Mouse (Mus musculus): Measurements from ENCODE around the gene Icam5. TPM values are rescaled to one million over a fixed set of nuclear protein-coding genes. Genes with fewer than 3 reads are reported as not detected.

Gene Icam5
- polyA plus RNA-seq, 1 experiment: 0.11 TPM

DNA sequence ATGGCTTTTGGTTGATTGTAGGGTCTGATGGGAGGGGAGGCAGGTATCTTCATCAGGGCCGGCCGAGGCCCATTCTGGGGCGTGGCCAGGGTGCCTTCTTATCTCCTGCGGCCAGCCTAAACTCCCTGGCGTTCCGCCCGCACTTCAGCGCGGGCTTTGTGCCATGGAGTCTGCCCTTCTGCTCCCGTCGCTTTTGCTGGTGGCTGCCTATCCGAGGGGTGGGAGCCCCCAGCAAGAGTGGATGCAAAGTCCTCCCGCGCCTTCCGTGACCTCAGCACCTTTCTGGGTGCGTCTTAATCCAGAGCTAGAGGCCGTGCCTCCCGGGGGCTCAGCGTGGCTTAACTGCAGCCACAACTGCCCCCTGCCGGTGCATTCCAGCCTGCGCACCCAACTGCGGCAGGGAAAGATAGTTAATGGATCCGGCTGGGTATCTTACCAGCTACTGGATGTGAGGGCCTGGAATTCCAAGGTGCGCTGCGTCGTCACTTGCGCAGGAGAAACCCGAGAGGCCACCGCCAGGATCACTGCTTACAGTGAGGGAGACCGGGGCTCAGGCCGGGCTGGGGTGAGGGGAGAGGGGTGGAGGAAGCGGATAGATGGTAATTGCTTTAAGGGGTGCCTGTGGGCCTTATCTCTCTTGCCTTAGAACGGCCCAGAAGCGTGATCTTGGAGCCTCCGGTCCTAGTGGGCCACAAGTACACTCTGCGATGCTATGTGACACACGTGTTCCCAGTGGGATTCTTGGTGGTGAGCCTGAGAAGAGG, 2.4 kb upstream of the Icam5 start, which contains the start of gene Icam4:
Icam4 (plus strand) TSS at position 83 of the 764 bp plus-strand sequence.
- Histone ChIP-seq H3K27me3 (ENCODE audit: control insufficient read depth, insufficient read depth, low read length) (peaks cover 13% of the 10 kb centered on the region), H3K4me3 (ENCODE audit: low read depth, low read length) (peak within 1 kb of the TSS; percentile 58), H3K27ac (ENCODE audit: insufficient read depth, low read depth, low read length) (no peak within 1 kb of the TSS), H3K36me3 (ENCODE audit: control insufficient read depth, insufficient read depth, low read length) (no peaks in the 10 kb centered on the region), H3K4me1 (ENCODE audit: control insufficient read depth, insufficient read depth, insufficient read length, low read length) (peaks cover 27% of the 10 kb centered on the region)
- TF ChIP-seq POLR2A (IDR thresholded peaks at IDR 0.05; ENCODE audit: low read depth, low read length): no peak
- peak; percentile 74 for TF ChIP-seq CTCF (IDR thresholded peaks at IDR 0.05; ENCODE audit: extremely low read depth, insufficient read length, insufficient replicate concordance, low read depth, low read length)
- 2% methylated on average over 37 of the region's 37 CpGs for WGBS

DNA sequence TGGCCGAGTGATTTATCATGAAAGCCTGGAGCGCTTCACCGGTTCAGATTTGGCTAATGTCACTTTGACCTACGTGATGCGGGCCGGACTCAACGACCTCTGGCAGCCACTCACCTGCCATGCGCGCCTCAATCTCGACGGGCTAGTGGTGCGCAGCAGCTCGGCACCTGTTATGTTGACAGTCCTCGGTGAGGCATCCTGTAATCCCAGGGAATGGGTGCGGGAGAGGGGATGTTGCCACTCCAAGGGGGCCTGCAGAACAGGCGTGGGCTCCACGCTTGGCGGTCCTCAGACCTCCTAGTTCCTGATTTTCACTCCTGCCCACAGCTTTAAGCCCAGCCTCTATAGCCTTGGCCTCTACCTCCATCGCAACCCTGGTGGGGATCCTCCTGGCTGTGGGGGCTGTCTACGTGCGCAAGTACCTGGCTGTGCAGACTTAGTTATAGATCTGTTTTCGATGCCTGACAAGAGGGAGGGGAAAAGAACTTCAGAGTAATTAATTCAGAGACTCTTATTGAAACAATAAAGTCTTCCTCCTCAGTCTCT, 1.7 kb upstream of the Icam5 start:
- WGBS: 18% methylated on average over 22 of the region's 22 CpGs
- Histone ChIP-seq H3K4me3 (ENCODE audit: low read depth, low read length) (peak overlapping the region; percentile 58), H3K4me1 (ENCODE audit: control insufficient read depth, insufficient read depth, insufficient read length, low read length) (peaks cover 27% of the 10 kb centered on the region), H3K27ac (ENCODE audit: insufficient read depth, low read depth, low read length) (no peak overlapping the region), H3K36me3 (ENCODE audit: control insufficient read depth, insufficient read depth, low read length) (no peaks in the 10 kb centered on the region), H3K27me3 (ENCODE audit: control insufficient read depth, insufficient read depth, low read length) (peaks cover 20% of the 10 kb centered on the region)
- TF ChIP-seq POLR2A (IDR thresholded peaks at IDR 0.05; ENCODE audit: low read depth, low read length) (no peak), CTCF (IDR thresholded peaks at IDR 0.05; ENCODE audit: extremely low read depth, insufficient read length, insufficient replicate concordance, low read depth, low read length) (no peak)

DNA sequence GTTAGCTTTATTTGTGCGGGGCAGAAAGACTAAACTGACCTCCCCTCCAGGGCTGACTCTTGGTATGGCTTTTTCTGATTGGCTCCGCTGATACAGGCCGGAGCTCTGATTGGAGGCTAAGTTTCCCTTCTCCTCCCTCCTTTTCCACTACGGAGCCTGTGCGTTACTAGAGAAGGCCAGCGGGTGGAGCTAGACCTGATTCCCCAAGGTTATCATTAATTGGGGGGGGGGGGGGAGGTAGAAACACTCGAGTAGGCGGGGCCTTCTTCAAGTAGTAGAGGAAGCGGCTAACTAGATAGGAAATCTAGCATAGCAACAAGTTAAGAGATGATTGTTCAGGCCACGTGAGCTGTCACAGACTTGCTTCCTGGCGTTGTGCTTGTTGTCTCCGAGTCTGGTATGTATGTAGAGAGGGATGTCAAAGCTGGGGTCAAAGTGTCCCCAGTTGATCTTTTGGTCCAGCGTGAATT, 1.1 kb upstream of the Icam5 start:
- WGBS: under 1% methylated on average over 13 of the region's 13 CpGs
- Histone ChIP-seq H3K27ac (ENCODE audit: insufficient read depth, low read depth, low read length) (peak overlapping the region; percentile 77), H3K27me3 (ENCODE audit: control insufficient read depth, insufficient read depth, low read length) (peaks cover 27% of the 10 kb centered on the region), H3K36me3 (ENCODE audit: control insufficient read depth, insufficient read depth, low read length) (no peaks in the 10 kb centered on the region), H3K4me1 (ENCODE audit: control insufficient read depth, insufficient read depth, insufficient read length, low read length) (peaks cover 27% of the 10 kb centered on the region), H3K4me3 (ENCODE audit: low read depth, low read length) (peak overlapping the region; percentile 64)
- TF ChIP-seq CTCF (IDR thresholded peaks at IDR 0.05; ENCODE audit: extremely low read depth, insufficient read length, insufficient replicate concordance, low read depth, low read length): peak; percentile 70; the same call in 1 of the 2 replicates
- TF ChIP-seq POLR2A (IDR thresholded peaks at IDR 0.05; ENCODE audit: low read depth, low read length): no peak

DNA sequence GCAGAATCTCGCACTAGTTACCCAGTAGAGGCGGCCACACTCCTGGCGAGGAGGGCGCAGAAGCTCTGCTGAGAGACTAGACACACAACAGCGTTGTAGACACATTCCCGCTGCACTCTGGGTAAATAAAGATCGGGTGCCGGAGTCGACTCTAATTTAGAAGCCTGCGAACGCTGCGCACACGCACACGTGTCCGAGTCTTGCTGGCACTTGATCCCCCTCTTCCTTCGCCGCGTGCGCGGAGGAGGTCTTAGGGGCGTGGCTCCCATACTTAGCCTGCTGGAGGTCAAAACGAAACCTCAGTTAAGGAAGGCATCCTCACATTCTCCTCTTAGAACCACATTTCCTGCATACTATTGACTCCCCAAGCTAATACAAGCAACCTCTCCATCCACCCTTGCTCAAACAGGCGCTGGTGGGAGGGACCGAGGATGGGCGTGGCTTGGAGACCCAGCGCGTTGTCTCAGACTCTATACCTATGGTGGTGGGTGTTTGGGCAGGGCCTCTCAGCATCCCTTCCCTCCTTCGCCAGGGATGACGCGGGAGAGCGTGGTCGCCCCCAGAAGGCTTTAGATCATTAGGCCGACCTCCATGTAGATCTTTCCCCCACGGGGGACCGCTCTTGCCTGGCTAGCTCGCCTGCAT, 500 bp upstream of the Icam5 start:
- TF ChIP-seq POLR2A (IDR thresholded peaks at IDR 0.05; ENCODE audit: low read depth, low read length): no peak
- no peak for TF ChIP-seq CTCF (IDR thresholded peaks at IDR 0.05; ENCODE audit: extremely low read depth, insufficient read length, insufficient replicate concordance, low read depth, low read length)
- peaks cover 32% of the 10 kb centered on the region for H3K27me3 ChIP-seq (ENCODE audit: control insufficient read depth, insufficient read depth, low read length)

DNA sequence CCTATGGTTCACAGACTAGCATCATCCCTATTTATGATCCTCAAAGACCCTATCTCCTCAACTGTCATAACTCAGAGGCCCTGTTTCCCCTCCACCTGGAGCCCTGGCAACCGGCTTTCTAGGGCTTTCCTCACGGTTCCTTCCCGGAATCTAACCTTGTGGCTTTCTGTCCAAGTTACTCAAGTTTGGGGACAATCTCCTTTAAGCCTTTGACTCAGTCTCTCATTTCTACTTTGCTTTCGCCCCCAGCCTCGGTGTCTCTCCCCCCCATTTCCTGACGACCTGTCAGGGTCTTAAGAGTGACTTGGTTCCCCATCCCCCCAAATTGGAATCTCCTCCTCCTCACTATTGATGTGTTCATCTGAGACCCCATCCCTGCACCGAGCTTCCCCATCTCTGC, 618 bp downstream of the Icam5 start:
- Histone ChIP-seq H3K27ac (ENCODE audit: insufficient read depth, low read depth, low read length) (no peak overlapping the region), H3K36me3 (ENCODE audit: control insufficient read depth, insufficient read depth, low read length) (no peaks in the 10 kb centered on the region), H3K27me3 (ENCODE audit: control insufficient read depth, insufficient read depth, low read length) (peaks cover 44% of the 10 kb centered on the region), H3K4me3 (ENCODE audit: low read depth, low read length) (peak overlapping the region; percentile 71), H3K4me1 (ENCODE audit: control insufficient read depth, insufficient read depth, insufficient read length, low read length) (peaks cover 27% of the 10 kb centered on the region)
- no peak for TF ChIP-seq CTCF (IDR thresholded peaks at IDR 0.05; ENCODE audit: extremely low read depth, insufficient read length, insufficient replicate concordance, low read depth, low read length)
- TF ChIP-seq POLR2A (IDR thresholded peaks at IDR 0.05; ENCODE audit: low read depth, low read length): no peak
- 4% methylated on average over 7 of the region's 7 CpGs for WGBS

More for the DNA sequence above, 500 bp upstream of the Icam5 start:
- Histone ChIP-seq H3K4me3 (ENCODE audit: low read depth, low read length) (peak overlapping the region; percentile 64), H3K27ac (ENCODE audit: insufficient read depth, low read depth, low read length) (peak overlapping the region; percentile 77), H3K4me1 (ENCODE audit: control insufficient read depth, insufficient read depth, insufficient read length, low read length) (peaks cover 27% of the 10 kb centered on the region), H3K36me3 (ENCODE audit: control insufficient read depth, insufficient read depth, low read length) (no peaks in the 10 kb centered on the region)
- under 1% methylated on average over 36 of the region's 36 CpGs for WGBS

DNA sequence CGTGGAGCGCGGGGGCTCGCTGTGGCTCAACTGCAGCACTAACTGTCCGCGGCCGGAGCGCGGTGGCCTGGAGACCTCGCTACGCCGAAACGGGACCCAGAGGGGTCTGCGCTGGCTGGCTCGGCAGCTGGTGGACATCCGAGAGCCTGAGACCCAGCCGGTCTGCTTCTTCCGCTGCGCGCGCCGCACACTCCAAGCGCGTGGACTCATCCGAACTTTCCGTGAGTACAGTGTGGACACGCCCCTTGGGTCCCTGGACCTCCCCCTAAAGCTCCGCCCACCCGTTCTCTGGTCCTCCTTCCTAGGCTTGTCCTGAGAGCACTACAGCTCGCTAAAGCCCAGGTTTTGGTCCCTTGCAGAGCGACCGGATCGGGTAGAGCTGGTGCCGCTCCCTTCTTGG, 1.3 kb downstream of the Icam5 start:
- no peaks in the 10 kb centered on the region for H3K36me3 ChIP-seq (ENCODE audit: control insufficient read depth, insufficient read depth, low read length)
- H3K4me1 ChIP-seq (ENCODE audit: control insufficient read depth, insufficient read depth, insufficient read length, low read length): peaks cover 27% of the 10 kb centered on the region
- no peak overlapping the region for H3K27ac ChIP-seq (ENCODE audit: insufficient read depth, low read depth, low read length)
- TF ChIP-seq CTCF (IDR thresholded peaks at IDR 0.05; ENCODE audit: extremely low read depth, insufficient read length, insufficient replicate concordance, low read depth, low read length): no peak
- no peak for TF ChIP-seq POLR2A (IDR thresholded peaks at IDR 0.05; ENCODE audit: low read depth, low read length)
- peak overlapping the region; percentile 71 for H3K4me3 ChIP-seq (ENCODE audit: low read depth, low read length)
- H3K27me3 ChIP-seq (ENCODE audit: control insufficient read depth, insufficient read depth, low read length): peaks cover 44% of the 10 kb centered on the region
- WGBS: under 1% methylated on average over 34 of the region's 34 CpGs

Data from small intestine, adult 2 months (tissue).